Mouse (Mus musculus) C2C12 (cell line): Measurements from ENCODE around the gene Gas7. TPM values are rescaled to one million over a fixed set of nuclear protein-coding genes. Genes with fewer than 3 reads are reported as not detected.

Source experiments
- H3K27me3 ChIP-seq: one replicate; pipeline ENCODE4 v1.6.1; 2011; ENCODE audit not compliant: control insufficient read depth, insufficient read depth, insufficient read length
- H3K36me3 ChIP-seq: one replicate; pipeline ENCODE4 v1.6.1; 2011; ENCODE audit not compliant: control insufficient read depth, insufficient read depth
- H3K4me3 ChIP-seq: one replicate; pipeline ENCODE4 v1.5.1; 2011; ENCODE audit warnings: mild to moderate bottlenecking, control low read depth; ENCODE audit not compliant: poor library complexity, insufficient read depth, severe bottlenecking
- H3K79me2 ChIP-seq: one replicate; pipeline ENCODE4 v1.6.1; 2011; ENCODE audit not compliant: control insufficient read depth, insufficient read depth
- H3K79me3 ChIP-seq: one replicate; pipeline ENCODE4 v1.6.1; 2011; ENCODE audit warnings: low read depth, control low read depth
- H3ac ChIP-seq: one replicate; pipeline ENCODE3; 2011; ENCODE audit warnings: low read depth; ENCODE audit not compliant: control insufficient read depth, insufficient read length
- CEBPB ChIP-seq: IDR thresholded peaks from one replicate; pipeline ENCODE4 v1.6.1; 2011; ENCODE audit warnings: low read depth, mild to moderate bottlenecking, control low read depth, moderate library complexity
- CTCF ChIP-seq: IDR thresholded peaks from one replicate; pipeline ENCODE4 v1.5.1; 2011; ENCODE audit not compliant: control insufficient read depth, insufficient read depth, insufficient read length
- FOSL1 ChIP-seq: IDR thresholded peaks from one replicate; pipeline ENCODE4 v1.8.0; 2011; ENCODE audit warnings: mild to moderate bottlenecking, low read length; ENCODE audit not compliant: poor library complexity, insufficient read depth, severe bottlenecking
- MAX ChIP-seq: IDR thresholded peaks from one replicate; pipeline ENCODE4 v1.6.1; 2011; ENCODE audit warnings: mild to moderate bottlenecking, control low read depth
- MYOD1 ChIP-seq: IDR thresholded peaks from one replicate; pipeline ENCODE4 v1.6.1; 2011; ENCODE audit warnings: low read depth; ENCODE audit not compliant: control insufficient read depth, insufficient read length
- MYOG ChIP-seq: IDR thresholded peaks from one replicate; pipeline ENCODE4 v1.6.1; 2011; ENCODE audit not compliant: control insufficient read depth, insufficient read length; ENCODE audit errors: extremely low read depth
- USF1 ChIP-seq: IDR thresholded peaks from one replicate; pipeline ENCODE4 v1.6.1; 2011; ENCODE audit warnings: low read depth, mild to moderate bottlenecking, control low read depth, moderate library complexity
- polyA plus RNA-seq: library from polyadenylated mRNA; unstranded; fragments of >200 nt; fragmentation: generic; extraction: Trizol; gene quantifications from one replicate; pipeline ENCODE4 v1.2.1, GENCODE M21; 2012; ENCODE audit warnings: missing spikeins

The Gas7 gene
- polyA plus RNA-seq, 1 experiment: not detected

GRCm38 (mm10) chr11:67640299-67640698 lies 185.1 kb downstream of the Gas7 start:
- no peaks in the 10 kb centered on the region for H3K27me3 ChIP-seq
- no peak overlapping the region for H3ac ChIP-seq
- no peaks in the 10 kb centered on the region for H3K79me3 ChIP-seq
- H3K79me2 ChIP-seq: no peaks in the 10 kb centered on the region
- no peaks in the 10 kb centered on the region for H3K36me3 ChIP-seq
- TF ChIP-seq FOSL1 (no peak), MYOG (no peak), CEBPB (no peak), CTCF (no peak), MAX (no peak), MYOD1 (no peak), USF1 (no peak)
- no peak overlapping the region for H3K4me3 ChIP-seq

GRCm38 (mm10) chr11:67642421-67642820 lies 187.2 kb downstream of the Gas7 start:
- Histone ChIP-seq H3K27me3 (no peaks in the 10 kb centered on the region), H3K36me3 (no peaks in the 10 kb centered on the region), H3K79me3 (no peaks in the 10 kb centered on the region), H3K79me2 (no peaks in the 10 kb centered on the region), H3K4me3 (no peak overlapping the region), H3ac (no peak overlapping the region)
- no peak for TF ChIP-seq MAX
- no peak for TF ChIP-seq CTCF
- TF ChIP-seq USF1: no peak
- no peak for TF ChIP-seq MYOG
- TF ChIP-seq MYOD1: no peak
- no peak for TF ChIP-seq FOSL1
- no peak for TF ChIP-seq CEBPB

- TF ChIP-seq MYOD1: no peak
- TF ChIP-seq MAX: no peak
- TF ChIP-seq FOSL1: no peak
- no peak for TF ChIP-seq USF1
- TF ChIP-seq CTCF: no peak
- TF ChIP-seq CEBPB: no peak
- no peak for TF ChIP-seq MYOG
- H3K79me2 ChIP-seq: no peaks in the 10 kb centered on the region
- no peaks in the 10 kb centered on the region for H3K36me3 ChIP-seq
- H3K27me3 ChIP-seq: no peaks in the 10 kb centered on the region
- no peak overlapping the region for H3ac ChIP-seq
- no peaks in the 10 kb centered on the region for H3K79me3 ChIP-seq
- H3K4me3 ChIP-seq: no peak overlapping the region
Observed at GRCm38 (mm10) chr11:67642835-67643234, 187.6 kb downstream of the Gas7 start.

GRCm38 (mm10) chr11:67643465-67643864 lies 188.2 kb downstream of the Gas7 start:
- Histone ChIP-seq H3K79me2 (no peaks in the 10 kb centered on the region), H3K27me3 (no peaks in the 10 kb centered on the region), H3ac (no peak overlapping the region), H3K36me3 (no peaks in the 10 kb centered on the region), H3K4me3 (no peak overlapping the region), H3K79me3 (no peaks in the 10 kb centered on the region)
- TF ChIP-seq MYOD1 (no peak), CEBPB (no peak), MYOG (no peak), USF1 (no peak), CTCF (no peak), FOSL1 (no peak), MAX (no peak)

GRCm38 (mm10) chr11:67644632-67645149 lies 189.5 kb downstream of the Gas7 start:
- no peak overlapping the region for H3ac ChIP-seq
- no peaks in the 10 kb centered on the region for H3K79me3 ChIP-seq
- no peaks in the 10 kb centered on the region for H3K79me2 ChIP-seq
- no peaks in the 10 kb centered on the region for H3K36me3 ChIP-seq
- H3K27me3 ChIP-seq: no peaks in the 10 kb centered on the region
- no peak for TF ChIP-seq MAX
- TF ChIP-seq CEBPB: no peak
- no peak overlapping the region for H3K4me3 ChIP-seq

- H3K27me3 ChIP-seq: no peaks in the 10 kb centered on the region
- no peaks in the 10 kb centered on the region for H3K36me3 ChIP-seq
- H3K79me3 ChIP-seq: no peaks in the 10 kb centered on the region
- no peak overlapping the region for H3K4me3 ChIP-seq
- no peak overlapping the region for H3ac ChIP-seq
- H3K79me2 ChIP-seq: no peaks in the 10 kb centered on the region
- TF ChIP-seq CEBPB (no peak), CTCF (peak; percentile 16)
Observed at GRCm38 (mm10) chr11:67647745-67648144, 192.5 kb downstream of the Gas7 start.
